Mouse (Mus musculus): ENCODE measurements around the gene Enpep.

GRCm38 (mm10) chr3:129250997-129251396 is 81.5 kb downstream of the Enpep start:
- no peak for TF ChIP-seq CTCF (IDR thresholded peaks at IDR 0.05; ENCODE audit: control insufficient read depth, insufficient read depth, low read length)
- TF ChIP-seq POLR2A (IDR thresholded peaks at IDR 0.05; ENCODE audit: borderline replicate concordance, control insufficient read depth, low read depth, low read length), result no peak
